13 mouse cellular contexts compared by ENCODE assay signal in the genomic region with DNA sequence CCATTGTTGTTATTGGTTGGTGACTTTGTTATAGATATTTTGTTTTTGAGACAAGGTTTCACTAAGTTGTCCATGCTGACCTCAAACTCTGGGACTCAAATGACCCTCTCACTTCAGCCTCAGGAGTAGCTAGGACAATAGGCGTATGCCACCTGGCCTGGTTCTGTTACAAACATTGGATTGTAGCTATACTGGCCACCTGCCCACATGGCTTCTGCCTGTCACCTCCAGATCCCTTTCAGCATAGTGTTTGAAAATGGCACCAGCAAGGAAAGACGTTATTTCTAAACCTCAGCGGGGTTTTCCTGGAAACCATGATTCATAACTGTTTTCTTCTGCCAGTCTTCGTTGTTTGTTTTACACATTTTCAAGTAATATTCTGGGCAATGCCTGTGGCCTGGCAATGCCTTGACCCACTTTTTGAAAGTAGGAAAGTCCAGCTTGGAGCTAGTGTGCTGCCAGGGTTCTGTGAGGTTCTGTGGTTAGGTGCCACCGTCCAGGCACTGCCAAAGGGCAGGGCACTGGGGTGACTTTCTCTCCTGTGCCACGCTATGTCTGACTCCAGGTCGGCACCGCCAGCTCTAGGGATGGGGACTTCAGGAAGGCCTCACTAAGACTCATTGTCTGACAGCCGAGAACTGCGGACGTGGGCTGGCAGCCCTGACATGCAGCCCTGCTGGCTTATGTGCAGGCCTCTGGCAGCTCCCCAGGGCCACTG. TPM values are rescaled to one million over a fixed set of nuclear protein-coding genes. Genes with fewer than 3 reads are reported as not detected.
DNase-seq lines count a peak whose midpoint lies in the region; ATAC-seq and TF ChIP-seq lines count a peak whose summit lies in the region.
"Had no signal": no experiment of that assay in that cellular context is flagged by ENCODE, and none has a peak within 500 bp of the region (broad histone marks: within the 10 kb centered on the region; RNA-seq: fewer than 3 reads in every experiment).

No protein-coding gene starts in this region.

- TF ChIP-seq CTCF in layer of hippocampus, adult 2 months (conservative IDR thresholded peaks at IDR 0.05): no peak

- H3K27ac ChIP-seq in layer of hippocampus, adult 2 months: peak overlapping the region; percentile 74
- H3K27ac ChIP-seq: heart, embryonic 13.5 days; neural tube, embryonic 12.5 days had no signal

- no peak overlapping the region for H3K4me3 ChIP-seq in layer of hippocampus, adult 2 months
- H3K4me3 ChIP-seq: erythroblast, embryonic 14.5 days; heart, embryonic 13.5 days; neural tube, embryonic 12.5 days had no signal

- DNase-seq in layer of hippocampus, adult 2 months (ENCODE audit: low spot score in 2 of 2): no peak
- DNase-seq in layer of hippocampus, adult 11-12 months (ENCODE audit: low spot score): no peak
- peak; percentile 79 to 93 for DNase-seq in adrenal gland, adult (ENCODE audit: inconsistent age in 2 of 2, low spot score in 1 of 2)
- DNase-seq in cerebellum, adult 18-20 months: peak; percentile 47 to 53
- peak; percentile 45 for DNase-seq in layer of hippocampus, adult 9-11 months
- DNase-seq in thymus, postnatal 10 days (ENCODE audit: low spot score in 2 of 2): no peak
- DNase-seq: liver, postnatal 0 days had no signal

- ATAC-seq in megakaryocyte-erythroid progenitor cell, adult 5-6 weeks (replicated peaks; ENCODE audit: low FRiP score, low TSS enrichment, poor library complexity, severe bottlenecking): no peak
- ATAC-seq: liver, postnatal 0 days had no signal

RNA-seq across cellular contexts. Expression of a gene that starts 10.3 kb away (rescaled TPM):
- not detected for total RNA-seq in layer of hippocampus, adult 2 months (2021)
- not detected in 2 replicates for total RNA-seq in megakaryocyte-erythroid progenitor cell, adult 5-6 weeks (2014; fragmentation: Nextera tagmentation)
- not detected in 2 replicates for total RNA-seq in megakaryocyte-erythroid progenitor cell, adult 5-6 weeks (2017)
- total RNA-seq: G1E; layer of hippocampus, postnatal 25 days had no signal

RNA-seq across cellular contexts. Expression of a gene that starts 25.4 kb away (rescaled TPM):
- not detected for total RNA-seq in layer of hippocampus, adult 2 months (2021)
- total RNA-seq in megakaryocyte-erythroid progenitor cell, adult 5-6 weeks (2014; fragmentation: Nextera tagmentation): not detected in 2 replicates
- total RNA-seq in megakaryocyte-erythroid progenitor cell, adult 5-6 weeks (2017): not detected in 2 replicates
- total RNA-seq: layer of hippocampus, postnatal 25 days had no signal

RNA-seq across cellular contexts. Expression of a gene that starts 53.7 kb away (rescaled TPM):
- total RNA-seq in layer of hippocampus, adult 2 months (2021): 10 to 100 TPM; 11.7 to 12.3 TPM
- total RNA-seq in megakaryocyte-erythroid progenitor cell, adult 5-6 weeks (2014; fragmentation: Nextera tagmentation): 2.6 and 3.6 TPM in 2 replicates
- 0.56 and 0.76 TPM in 2 replicates for total RNA-seq in megakaryocyte-erythroid progenitor cell, adult 5-6 weeks (2017)

Comparison
In these comparisons a context has a peak if more than half of its experiments do, and no peak if none do; other contexts are left out.
1. DNase-seq: peak in adrenal gland, adult (2 of 2), cerebellum, adult 18-20 months (2 of 2) and layer of hippocampus, adult 9-11 months (single experiment); none in layer of hippocampus, adult 2 months (0 of 2), layer of hippocampus, adult 11-12 months (single experiment) and thymus, postnatal 10 days (0 of 2).